Comparison of ENCODE assay signal across 8 mouse cellular contexts in genomic region chr12:118854831-118855453, GRCm38 (mm10). TPM values are rescaled to one million over a fixed set of nuclear protein-coding genes. Genes with fewer than 3 reads are reported as not detected.
DNase-seq lines count a peak whose midpoint lies in the region; ATAC-seq and TF ChIP-seq lines count a peak whose summit lies in the region.

No protein-coding gene starts in this region.

- H3K4me2 ChIP-seq in midbrain, embryonic 16.5 days (ENCODE audit: low read length), result peak overlapping the region; percentile 64

- no peaks in the 10 kb centered on the region for H3K79me2 ChIP-seq in heart, adult 2 months (replicated peaks; ENCODE audit: control insufficient read depth, insufficient read depth, low read length)
- H3K79me2 ChIP-seq in liver, adult 2 months (ENCODE audit: control insufficient read depth, insufficient read depth, low read length), result no peaks in the 10 kb centered on the region

- no peaks in the 10 kb centered on the region for H3K4me1 ChIP-seq in spleen, adult 2 months (ENCODE audit: control insufficient read depth, insufficient read depth, insufficient read length)
- H3K4me1 ChIP-seq in heart, adult 2 months (ENCODE audit: control insufficient read depth, insufficient read depth, low read length), result no peaks in the 10 kb centered on the region
- H3K4me1 ChIP-seq in kidney, adult 2 months (ENCODE audit: control insufficient read depth, insufficient read depth, low read length), result no peaks in the 10 kb centered on the region
- H3K4me1 ChIP-seq in liver, adult 2 months (ENCODE audit: control insufficient read depth, insufficient read depth, low read length), result no peaks in the 10 kb centered on the region
- 0 out of 2 replicates have a peak, but pooled peaks cover 4% of the 10 kb centered on the region for H3K4me1 ChIP-seq in midbrain, embryonic 16.5 days (ENCODE audit: control insufficient read depth, insufficient read depth, low read length)

- H3K36me3 ChIP-seq in spleen, adult 2 months (ENCODE audit: control insufficient read depth, insufficient read depth, low read length), result no peaks in the 10 kb centered on the region
- H3K36me3 ChIP-seq in heart, adult 2 months (ENCODE audit: control insufficient read depth, insufficient read depth, low read length), result no peaks in the 10 kb centered on the region
- no peaks in the 10 kb centered on the region for H3K36me3 ChIP-seq in kidney, adult 2 months (ENCODE audit: control insufficient read depth, insufficient read depth, low read length)
- no peaks in the 10 kb centered on the region for H3K36me3 ChIP-seq in liver, adult 2 months (ENCODE audit: control insufficient read depth, insufficient read depth, low read length)
- H3K36me3 ChIP-seq in midbrain, embryonic 16.5 days (ENCODE audit: control insufficient read depth, insufficient read depth, low read length), result no peaks in the 10 kb centered on the region

- intact Hi-C loops in heart, adult 2 months (cut with DNase I), result loop anchor here (1.0 to 5.0 kb wide), 3 partner anchors 398 to 1038 kb away; no protein-coding TSS in a partner anchor

- no peak overlapping the region for H3K4me3 ChIP-seq in spleen, adult 2 months (ENCODE audit: extremely low read depth, insufficient read depth, insufficient read length)
- H3K4me3 ChIP-seq in heart, adult 2 months, result no peak overlapping the region
- no peak overlapping the region for H3K4me3 ChIP-seq in kidney, adult 2 months (ENCODE audit: insufficient read depth, low read depth, low read length)
- peak overlapping the region; percentile 8; the same call in 1 of the 2 replicates for H3K4me3 ChIP-seq in liver, adult 2 months (ENCODE audit: insufficient read depth, low read depth, low read length)
- H3K4me3 ChIP-seq in midbrain, embryonic 16.5 days (ENCODE audit: low read depth, low read length), result peak overlapping the region; percentile 40

- peak; percentile 44; the same call in 1 of the 2 replicates for TF ChIP-seq CTCF in spleen, adult 2 months (IDR thresholded peaks at IDR 0.05; ENCODE audit: extremely low read depth, insufficient read depth, insufficient read length, insufficient replicate concordance)
- TF ChIP-seq CTCF in heart, adult 2 months (IDR thresholded peaks at IDR 0.05), result peak; percentile 82
- peak; percentile 77 for TF ChIP-seq CTCF in kidney, adult 2 months (conservative IDR thresholded peaks at IDR 0.05; ENCODE audit: insufficient read depth, insufficient read length, low read depth, low read length)
- peak; percentile 89 for TF ChIP-seq CTCF in liver, adult 2 months (IDR thresholded peaks at IDR 0.05; ENCODE audit: low read depth, low read length)

- 2% methylated on average over 34 of the region's 34 CpGs for WGBS in spleen, adult 2 months
- 1% methylated on average over 34 of the region's 34 CpGs for WGBS in heart, adult 2 months
- WGBS in kidney, adult 2 months, result 2% methylated on average over 34 of the region's 34 CpGs
- 1% methylated on average over 34 of the region's 34 CpGs for WGBS in liver, adult 2 months
- under 1% methylated on average over 34 of the region's 34 CpGs for WGBS in midbrain, embryonic 16.5 days

- H3K9ac ChIP-seq in heart, adult 2 months (ENCODE audit: low read depth, low read length), result no peak overlapping the region
- no peak overlapping the region for H3K9ac ChIP-seq in liver, adult 2 months (ENCODE audit: low read depth, low read length)
- H3K9ac ChIP-seq in midbrain, embryonic 16.5 days (ENCODE audit: low read depth, low read length), result peak overlapping the region; percentile 53; the same call in 1 of the 2 replicates

- DNase-seq in spleen, adult 2 months (ENCODE audit: low read depth in 1 of 2, low spot score in 2 of 2), result peak in 1 of 2 experiments; percentile 10
- no peak for DNase-seq in spleen, adult 12 weeks (ENCODE audit: low spot score)
- DNase-seq in cerebellum, postnatal 14 days, result peak; percentile 80
- peak; percentile 39 to 67 for DNase-seq in heart, adult 2 months
- peak; percentile 58 for DNase-seq in kidney, adult 2 months
- peak; percentile 26 for DNase-seq in liver, adult 2 months (ENCODE audit: extremely low read depth, low read depth, low spot score)
- peak; percentile 79 for DNase-seq in testis, postnatal 10 days (ENCODE audit: low spot score)

- no peaks in the 10 kb centered on the region for H3K9me3 ChIP-seq in midbrain, embryonic 16.5 days (replicated peaks; ENCODE audit: control insufficient read depth, low read length, poor library complexity, severe bottlenecking)

- TF ChIP-seq POLR2A in spleen, adult 2 months (IDR thresholded peaks at IDR 0.05; ENCODE audit: low read depth, low read length), result no peak
- no peak for TF ChIP-seq POLR2A in heart, adult 2 months (IDR thresholded peaks at IDR 0.05; ENCODE audit: insufficient read depth, low read depth, low read length)
- no peak for TF ChIP-seq POLR2A in kidney, adult 2 months (IDR thresholded peaks at IDR 0.05; ENCODE audit: low read depth, low read length)
- TF ChIP-seq POLR2A in liver, adult 2 months (IDR thresholded peaks at IDR 0.05; ENCODE audit: extremely low read depth, insufficient read depth, low read length), result no peak

- peaks cover 19% of the 10 kb centered on the region for H3K27me3 ChIP-seq in spleen, adult 2 months (ENCODE audit: control insufficient read depth, insufficient read depth, low read length)
- peaks cover 11% of the 10 kb centered on the region for H3K27me3 ChIP-seq in heart, adult 2 months (ENCODE audit: control insufficient read depth, insufficient read depth, low read length)
- peaks cover 11% of the 10 kb centered on the region for H3K27me3 ChIP-seq in kidney, adult 2 months (replicated peaks; ENCODE audit: control insufficient read depth, insufficient read depth, low read length)
- peaks cover 8% of the 10 kb centered on the region; the same call in 1 of the 2 replicates for H3K27me3 ChIP-seq in liver, adult 2 months (ENCODE audit: control insufficient read depth, insufficient read depth, low read length)
- peaks cover 35% of the 10 kb centered on the region for H3K27me3 ChIP-seq in midbrain, embryonic 16.5 days (ENCODE audit: control insufficient read depth, insufficient read depth, low read depth, low read length)

- peak; percentile 98 for ATAC-seq in midbrain, embryonic 16.5 days

- H3K27ac ChIP-seq in spleen, adult 2 months (ENCODE audit: insufficient read depth, low read length), result no peak overlapping the region
- no peak overlapping the region for H3K27ac ChIP-seq in heart, adult 2 months
- H3K27ac ChIP-seq in kidney, adult 2 months (ENCODE audit: insufficient read depth, low read depth, low read length), result no peak overlapping the region
- no peak overlapping the region for H3K27ac ChIP-seq in liver, adult 2 months (replicated peaks; ENCODE audit: insufficient read depth, low read depth, low read length)
- no peak overlapping the region for H3K27ac ChIP-seq in midbrain, embryonic 16.5 days (ENCODE audit: low read length)

- no peak for TF ChIP-seq EP300 in heart, adult 2 months (IDR thresholded peaks at IDR 0.05; ENCODE audit: insufficient read depth, low read depth, low read length)

RNA-seq across cellular contexts. Expression of gene Sp8, which starts 8.8 kb away (rescaled TPM):
- polyA plus RNA-seq in spleen, adult 2 months (2012; rRNA removed), result not detected in 2 replicates
- total RNA-seq in heart, adult 2 months (2021), result not detected
- not detected in 2 replicates for polyA plus RNA-seq in heart, adult 2 months (2012; rRNA removed)
- not detected in 2 replicates for polyA plus RNA-seq in kidney, adult 2 months (2012; rRNA removed)
- not detected in 2 replicates for total RNA-seq in liver, adult 2 months (2014; rRNA removed)
- polyA plus RNA-seq in liver, adult 2 months (2012; rRNA removed), result not detected in 2 replicates
- polyA plus RNA-seq in midbrain, embryonic 16.5 days (2015; fragmentation: Nextera tagmentation; extraction: Ambion mirVana), result 2.3 and 4.2 TPM in 2 replicates

Comparison
In these comparisons a context has a peak if more than half of its experiments do, and no peak if none do; other contexts are left out.
1. H3K4me3 ChIP-seq: peak in liver, adult 2 months (single experiment) and midbrain, embryonic 16.5 days (single experiment); none in spleen, adult 2 months (single experiment), heart, adult 2 months (single experiment) and kidney, adult 2 months (single experiment).
2. Peak in every context shown above with its lines, with median percentiles within 50 percentile points of each other: CTCF ChIP-seq.